Mouse (Mus musculus) right cerebral cortex, postnatal 10 days (tissue): ENCODE data around the gene Noxo1.

ENCODE experiments used
- DNase-seq, 2 experiments: peaks; one replicate each; pipeline ENCODE4 v3.0.0; 2021; ENCODE audit warnings: low spot score in 2 of 2

Gene Noxo1

DNA sequence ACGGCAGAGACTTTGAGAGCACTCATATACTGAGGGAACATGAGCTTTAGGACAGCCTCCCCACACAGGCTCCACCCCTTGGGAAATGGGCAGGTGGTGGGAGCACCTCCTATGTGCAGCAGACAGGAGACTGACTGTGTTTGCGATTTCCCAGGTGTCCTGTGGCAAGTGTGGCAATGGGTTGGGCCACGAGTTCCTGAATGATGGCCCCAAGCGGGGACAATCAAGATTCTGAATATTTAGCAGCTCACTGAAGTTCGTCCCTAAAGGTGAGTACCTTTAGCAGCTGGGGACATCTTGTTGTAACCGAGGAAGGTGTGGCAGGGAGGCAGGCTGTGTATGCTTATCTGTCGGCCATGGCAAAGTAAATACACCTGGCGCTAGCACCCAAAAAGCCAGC is 43.9 kb downstream of the Noxo1 start:
- no peak for DNase-seq

GRCm38 (mm10) chr17:24742307-24742706 is 46.3 kb downstream of the Noxo1 start:
- no peak for DNase-seq

DNA sequence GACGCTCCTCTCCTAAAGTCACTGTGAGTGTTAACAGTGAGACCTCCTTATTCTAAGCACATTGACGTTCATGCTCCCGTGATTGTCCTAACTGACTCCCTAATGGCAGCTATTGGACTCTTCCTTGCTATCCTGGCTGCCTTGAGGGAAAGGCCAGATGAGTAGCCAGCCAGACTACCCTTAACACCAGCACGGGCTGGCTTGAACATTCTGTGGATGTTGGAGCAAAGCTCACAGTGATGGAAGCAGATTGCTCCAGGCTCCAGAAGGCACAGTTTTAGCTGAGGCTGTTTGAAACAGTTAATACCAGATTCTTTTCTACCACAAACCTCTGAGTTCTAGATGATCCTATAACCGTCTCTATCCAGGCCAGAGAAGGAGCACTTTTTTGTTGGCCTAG is 47.9 kb downstream of the Noxo1 start:
- DNase-seq, result no peak

DNA sequence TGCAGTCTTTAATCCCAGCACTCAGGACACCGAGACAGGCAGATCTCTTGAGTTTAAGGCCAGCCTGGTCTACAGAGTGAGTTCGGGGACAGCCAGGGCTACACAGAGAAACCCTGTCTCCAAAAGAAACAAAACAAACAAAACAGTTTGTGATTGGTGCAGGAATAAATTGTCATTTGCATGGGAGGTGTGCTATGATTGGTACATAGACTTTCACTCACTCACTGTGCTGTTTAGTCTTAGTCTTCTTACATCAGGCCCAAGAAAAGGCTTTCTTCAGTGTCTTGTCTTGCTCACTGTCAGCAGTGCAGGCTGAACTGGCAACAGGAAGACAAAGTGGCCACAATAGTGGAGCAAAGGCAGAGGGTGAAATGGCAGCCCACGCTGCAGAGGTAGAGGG is 48.3 kb downstream of the Noxo1 start:
- no peak for DNase-seq

DNA sequence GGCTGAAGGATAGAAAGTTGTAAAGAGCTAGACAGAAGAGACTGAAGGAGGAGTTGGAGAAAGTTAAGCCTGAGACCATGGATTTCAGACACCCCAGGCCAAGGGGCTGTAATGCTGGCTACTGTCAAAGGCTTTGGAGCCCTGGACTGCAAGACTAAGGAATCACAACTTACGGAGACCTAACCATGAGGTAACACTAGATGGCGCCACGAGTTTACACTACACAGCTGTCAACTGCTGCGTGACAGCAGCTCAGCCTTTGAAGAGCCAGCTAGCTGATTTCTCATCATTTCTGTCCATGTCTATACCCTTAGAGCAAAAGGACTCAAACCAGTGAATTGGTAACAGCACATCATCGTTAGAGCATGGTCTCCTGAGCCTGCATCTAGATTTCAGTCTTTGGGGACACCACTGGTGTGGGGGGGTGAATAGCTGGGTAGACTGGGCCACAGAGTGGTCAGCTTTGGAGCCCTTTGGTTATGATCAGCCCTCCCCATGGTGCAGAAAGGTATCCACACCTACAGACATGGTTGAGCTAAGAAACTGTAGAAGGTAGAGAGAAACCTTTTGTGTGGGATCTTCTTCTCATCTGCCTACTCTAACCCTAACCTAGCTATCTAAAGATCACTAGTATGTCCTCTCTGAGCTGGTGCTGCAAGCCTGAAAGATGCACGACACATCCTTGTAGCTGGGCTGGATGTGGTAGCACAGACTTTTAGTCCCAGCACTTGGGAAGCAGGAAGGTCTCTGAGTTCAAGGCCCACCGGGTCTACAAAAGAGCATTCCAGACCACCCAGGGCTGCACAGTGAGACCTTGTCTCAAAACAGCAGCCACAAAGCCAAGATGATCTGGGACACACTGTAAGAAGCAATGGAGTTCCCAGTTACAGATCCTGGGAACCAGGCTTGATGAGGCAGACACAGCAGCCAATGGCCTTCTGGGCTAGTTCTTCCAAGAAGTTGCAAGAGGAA is 49.8 kb downstream of the Noxo1 start:
- peak; percentile 86 to 88 for DNase-seq

GRCm38 (mm10) chr17:24746986-24747385 is 51.0 kb downstream of the Noxo1 start:
- no peak for DNase-seq
